In the genomic region with DNA sequence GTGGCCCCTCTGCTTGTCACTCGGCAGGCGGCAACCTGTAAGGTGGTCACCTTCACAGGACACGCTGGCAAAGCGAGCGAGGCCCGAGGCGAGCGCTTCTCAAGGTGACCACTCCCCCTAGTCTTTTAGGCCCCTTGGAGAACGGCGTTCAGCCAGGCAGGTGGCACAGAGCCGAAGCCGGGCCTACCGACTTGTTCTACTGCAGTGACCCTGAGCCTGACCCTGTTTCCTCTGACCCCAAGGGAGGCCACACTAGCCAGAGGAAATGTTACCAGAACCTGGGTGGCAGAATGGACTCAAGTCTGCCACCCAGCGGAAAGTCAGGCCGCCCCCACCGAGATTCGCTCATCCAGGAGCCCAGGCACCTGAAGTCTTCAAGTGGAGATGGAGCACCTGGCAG, we compare ENCODE assay signal across 8 mouse cellular contexts.
A peak's percentile ranks its signal among the peaks of the same experiment; 100 is the strongest.
DNase-seq lines count a peak whose midpoint lies in the region; ATAC-seq and TF ChIP-seq lines count a peak whose summit lies in the region.

No protein-coding gene starts in this region.

- H3K9ac ChIP-seq in heart, embryonic 12.5 days = 0 out of 2 replicates have a peak overlapping the region, but pooled peaks have one; percentile 42

- no peak for DNase-seq in spleen, adult 2 months (ENCODE audit: low read depth in 1 of 2, low spot score in 2 of 2)
- no peak for DNase-seq in spleen, postnatal 14 days (ENCODE audit: low spot score in 2 of 2)
- DNase-seq in cerebellum, postnatal 36 days = peak; percentile 70 to 76
- DNase-seq in kidney, adult 9 months = peak; percentile 26
- DNase-seq in mesoderm, embryonic 11.5 days (ENCODE audit: low read depth, low spot score) = peak; percentile 52
- no peak for DNase-seq in layer of hippocampus, postnatal 36 days
- no peak for DNase-seq in c-Kit-positive CD71-positive TER-119-positive erythroid progenitor cells, embryonic 14.5 days (ENCODE audit: low spot score)

- ATAC-seq in heart, embryonic 12.5 days (ENCODE audit: insufficient number of reproducible peaks, low FRiP score) = no peak

- no peaks in the 10 kb centered on the region for H3K4me1 ChIP-seq in spleen, adult 2 months (ENCODE audit: control insufficient read depth, insufficient read depth, insufficient read length)
- H3K4me1 ChIP-seq in heart, embryonic 12.5 days (replicated peaks) = peaks cover 12% of the 10 kb centered on the region

- TF ChIP-seq POLR2A in spleen, adult 2 months (IDR thresholded peaks at IDR 0.05; ENCODE audit: low read depth, low read length) = no peak

- no peaks in the 10 kb centered on the region for H3K36me3 ChIP-seq in spleen, adult 2 months (ENCODE audit: control insufficient read depth, insufficient read depth, low read length)
- no peaks in the 10 kb centered on the region for H3K36me3 ChIP-seq in heart, embryonic 12.5 days

- 0 out of 2 replicates have a peak, but pooled peaks cover 2% of the 10 kb centered on the region for H3K27me3 ChIP-seq in spleen, adult 2 months (ENCODE audit: control insufficient read depth, insufficient read depth, low read length)
- H3K27me3 ChIP-seq in heart, embryonic 12.5 days (replicated peaks) = peaks cover 55% of the 10 kb centered on the region

- 0 out of 2 replicates have a peak, but pooled peaks have one; percentile 11 for TF ChIP-seq CTCF in spleen, adult 2 months (IDR thresholded peaks at IDR 0.05; ENCODE audit: extremely low read depth, insufficient read depth, insufficient read length, insufficient replicate concordance)

- WGBS in spleen, adult 2 months = 16% methylated on average over 17 of the region's 17 CpGs
- 6% methylated on average over 17 of the region's 17 CpGs for WGBS in heart, embryonic 12.5 days

- no peaks in the 10 kb centered on the region for H3K9me3 ChIP-seq in heart, embryonic 12.5 days (replicated peaks)

- H3K4me3 ChIP-seq in spleen, adult 2 months (ENCODE audit: extremely low read depth, insufficient read depth, insufficient read length) = no peak overlapping the region
- peak overlapping the region; percentile 35 for H3K4me3 ChIP-seq in heart, embryonic 12.5 days

- peak overlapping the region; percentile 66 for H3K4me2 ChIP-seq in heart, embryonic 12.5 days

- no peak overlapping the region for H3K27ac ChIP-seq in spleen, adult 2 months (ENCODE audit: insufficient read depth, low read length)
- H3K27ac ChIP-seq in heart, embryonic 12.5 days (ENCODE audit: poor library complexity, severe bottlenecking) = no peak overlapping the region

Comparison
In these comparisons a context has a peak if more than half of its experiments do, and no peak if none do; other contexts are left out.
1. DNase-seq: peak in cerebellum, postnatal 36 days (2 of 2), kidney, adult 9 months (single experiment) and mesoderm, embryonic 11.5 days (single experiment); none in spleen, adult 2 months (0 of 2), spleen, postnatal 14 days (0 of 2), layer of hippocampus, postnatal 36 days (0 of 2) and c-Kit-positive CD71-positive TER-119-positive erythroid progenitor cells, embryonic 14.5 days (single experiment).